Mouse (Mus musculus): ENCODE results near the gene Pmpcb.
"Not testable (repeated sequence)": the region's sequence is repeated elsewhere in the genome, so short reads cannot be mapped to it uniquely, and the experiment has no call there.

The Pmpcb gene

DNA sequence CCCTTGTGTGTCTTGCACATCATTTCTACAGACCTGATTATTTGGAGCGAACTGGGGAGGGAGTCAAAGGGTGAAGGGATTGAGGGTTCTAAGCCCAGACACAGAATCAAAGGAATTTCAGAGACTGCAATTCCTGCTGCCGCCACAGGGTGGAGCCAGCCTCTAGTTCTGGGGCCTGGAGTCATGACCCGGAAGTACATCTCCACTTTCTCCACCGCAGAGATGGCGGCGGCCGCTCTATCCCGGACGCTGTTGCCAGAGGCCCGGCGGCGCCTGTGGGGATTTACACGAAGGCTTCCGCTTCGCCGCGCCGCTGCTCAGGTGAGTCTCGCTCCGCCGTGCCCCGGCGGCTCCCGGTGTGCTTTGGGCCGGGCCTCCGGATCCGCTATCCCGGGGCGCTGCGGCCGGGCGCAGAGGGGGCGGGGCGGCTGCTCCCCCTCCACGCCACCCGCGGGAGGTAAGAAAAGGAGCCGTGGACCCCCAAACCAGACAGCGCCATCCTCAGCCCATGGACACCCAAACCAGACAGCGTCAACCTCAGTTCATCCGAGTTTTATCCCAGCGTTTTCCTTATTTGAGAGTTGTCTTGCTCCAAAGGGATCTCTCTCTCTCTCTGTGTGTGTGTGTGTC, at the start of gene Pmpcb:
TSS of gene Pmpcb (plus strand) at position 186 of the 630 bp plus-strand sequence.
- peak; percentile 78 to 80 for DNase-seq

DNA sequence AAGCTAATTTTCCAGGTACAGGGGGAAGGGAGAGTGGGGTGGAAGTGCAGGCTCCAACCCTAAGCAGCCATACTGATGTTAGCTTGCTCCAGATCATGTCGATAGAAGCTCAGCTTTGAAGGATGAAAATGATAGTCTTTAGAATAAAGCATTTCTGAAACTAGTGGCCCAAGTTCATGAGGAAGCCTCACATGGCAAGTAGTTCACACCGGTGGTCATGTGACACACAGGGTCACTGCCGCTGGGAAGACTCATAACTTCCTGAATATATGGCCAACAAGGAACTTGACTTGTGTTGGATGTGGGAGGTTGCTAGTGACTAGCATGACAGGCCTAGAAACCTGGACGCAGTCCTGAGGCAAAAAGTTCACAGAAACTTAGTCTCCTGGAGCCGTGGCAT, 44.7 kb upstream of the Pmpcb start:
- no peak for DNase-seq

DNA sequence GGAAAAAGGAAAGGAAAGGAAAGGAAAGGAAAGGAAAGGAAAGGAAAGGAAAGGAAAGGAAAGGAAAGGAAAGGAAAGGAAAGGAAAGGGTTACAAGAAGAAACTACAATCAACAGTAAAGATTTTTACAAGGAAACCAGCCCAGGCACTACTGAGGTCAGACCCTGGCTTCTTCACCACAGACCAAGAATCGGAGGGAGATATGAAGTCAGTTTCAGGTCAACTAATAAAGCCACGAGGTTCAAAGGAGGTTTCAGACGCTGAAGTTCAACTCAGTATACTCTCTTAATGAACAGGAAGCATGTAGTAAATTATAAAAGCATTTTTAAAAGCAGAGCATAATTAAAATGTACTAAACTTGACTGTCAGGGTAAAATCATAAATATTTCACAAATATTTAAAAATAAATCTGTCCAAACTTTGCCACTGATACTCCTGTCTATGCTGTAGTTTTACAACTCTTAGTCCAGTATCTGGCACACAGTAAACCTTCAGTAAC, 43.5 kb upstream of the Pmpcb start:
- DNase-seq = no peak

DNA sequence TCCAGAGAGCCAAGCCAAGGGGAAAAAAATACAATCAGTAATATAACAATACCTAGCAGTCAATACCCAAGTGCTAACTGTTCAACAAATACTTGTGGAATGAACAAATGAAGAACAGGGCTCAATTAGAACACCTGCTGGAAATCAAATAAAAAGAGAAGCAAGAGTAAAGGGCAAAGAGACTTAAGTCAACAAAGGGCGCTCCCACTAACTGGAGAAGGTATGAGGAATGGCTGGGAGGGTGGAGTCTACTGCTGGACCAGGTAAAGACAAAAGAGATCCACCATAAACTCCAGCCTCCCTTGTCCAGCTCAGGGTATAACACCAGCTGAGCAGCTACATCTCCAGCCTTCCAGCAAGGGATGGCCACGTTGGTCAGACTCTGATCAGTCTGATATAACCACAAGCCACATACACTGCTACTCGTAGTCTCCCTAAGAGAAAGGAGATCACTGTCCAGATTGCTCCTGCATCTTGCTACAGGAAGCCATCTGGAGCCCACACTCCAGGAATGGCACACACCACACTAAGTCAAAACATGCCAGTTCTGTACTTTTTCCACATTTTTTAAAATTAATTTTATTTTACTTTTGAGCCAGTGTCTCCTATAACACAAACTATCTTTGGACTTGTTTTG, 42.0 kb upstream of the Pmpcb start:
- no peak for DNase-seq

DNA sequence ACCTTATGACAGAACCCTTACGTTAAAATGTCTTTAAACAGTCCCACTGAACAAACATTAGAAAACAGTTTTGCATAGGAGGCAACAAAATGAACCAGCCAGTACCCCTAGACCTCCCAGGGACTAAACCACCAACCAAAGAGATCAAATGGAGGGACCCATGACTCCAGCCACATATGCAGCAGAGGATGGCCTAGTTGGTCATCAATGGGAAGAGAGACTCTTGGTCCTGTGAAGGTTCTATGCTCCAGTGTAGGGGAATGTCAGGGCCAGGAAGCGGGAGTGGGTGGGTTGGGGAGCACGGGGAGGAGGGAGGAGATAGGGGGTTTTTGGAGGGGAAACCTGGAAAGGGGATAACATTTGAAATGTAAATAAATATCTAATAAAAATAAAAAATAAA, 37.4 kb upstream of the Pmpcb start:
- DNase-seq = not testable (repeated sequence)

DNA sequence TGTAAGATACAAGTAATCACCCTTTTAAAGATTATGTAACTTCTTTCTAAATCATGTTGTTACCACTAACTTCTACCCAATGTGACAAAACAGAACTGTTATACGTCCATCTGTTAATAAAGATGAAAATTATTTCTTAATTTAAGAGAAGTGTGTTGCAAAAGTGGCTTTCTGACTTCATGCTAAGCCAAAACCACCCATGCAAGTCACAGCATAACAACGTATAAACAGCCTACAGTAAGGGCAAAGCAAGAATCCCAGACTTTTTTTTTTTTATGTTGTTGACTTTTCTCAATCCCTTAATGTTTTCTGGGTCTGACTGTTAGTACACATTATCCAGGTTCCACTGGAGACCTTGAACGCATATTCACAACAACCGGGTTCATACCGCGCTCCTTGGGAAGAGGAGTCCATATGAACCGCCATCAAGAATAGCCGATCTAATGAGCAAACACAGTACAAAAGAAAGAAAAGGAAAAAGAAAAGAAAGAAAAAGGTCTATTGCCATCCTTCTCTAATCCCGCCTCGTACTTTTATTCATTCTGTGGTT, 36.6 kb upstream of the Pmpcb start:
- no peak for DNase-seq

DNA sequence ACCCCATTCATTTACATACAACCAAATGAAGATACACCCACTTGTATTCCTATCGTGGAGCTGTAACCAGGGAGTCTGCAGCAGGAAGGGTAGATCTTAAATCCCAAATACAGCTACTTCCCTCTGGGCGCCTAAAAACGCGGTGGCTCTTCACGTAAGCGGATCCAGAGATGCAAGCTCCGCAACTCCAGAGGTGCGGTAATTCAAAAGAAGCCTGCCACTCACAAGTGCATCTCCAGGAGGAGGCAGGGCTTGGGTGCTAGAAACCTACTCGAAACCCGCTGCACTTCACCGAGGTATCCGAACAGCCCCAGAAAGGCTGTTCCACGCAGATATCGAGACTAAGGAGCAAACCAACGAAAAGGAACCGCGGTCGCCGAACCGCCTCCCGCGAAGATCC, 36.0 kb upstream of the Pmpcb start:
- DNase-seq = no peak

DNA sequence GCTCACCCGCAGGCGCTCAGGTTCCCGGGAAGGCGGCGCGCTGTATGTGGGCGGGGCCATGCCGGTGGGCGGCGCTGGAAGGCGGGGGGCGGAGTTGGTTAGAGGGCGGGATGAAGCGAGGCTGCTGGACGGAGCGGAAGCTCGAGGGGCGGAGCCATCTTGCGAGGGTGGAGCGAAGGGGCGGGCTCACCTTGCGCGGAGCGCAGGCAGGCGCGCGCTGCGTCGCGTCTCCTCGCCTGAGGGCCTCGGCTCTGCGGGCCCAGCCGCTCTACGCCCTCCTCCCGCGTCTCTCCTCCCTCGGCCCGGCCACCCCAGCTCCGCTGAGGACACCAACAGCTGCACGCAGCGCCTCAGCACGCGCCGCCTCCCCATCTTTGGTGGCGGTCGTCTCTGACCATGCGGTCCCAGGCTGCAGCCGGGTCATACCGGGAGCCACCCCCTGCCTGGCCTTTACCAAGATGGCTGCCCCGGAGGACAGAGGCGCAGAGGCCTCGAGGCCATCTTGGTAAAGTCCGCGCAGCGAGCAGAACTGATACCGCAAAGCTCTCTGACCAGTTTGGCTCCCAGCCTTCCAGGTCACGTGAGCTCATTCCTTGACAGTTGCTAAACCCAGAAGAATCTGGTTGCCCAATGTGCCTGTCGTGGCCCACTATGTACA, 35.5 kb upstream of the Pmpcb start, which contains the start of gene Napepld:
TSS of gene Napepld (minus strand) at position 46 of the 658 bp plus-strand sequence.
- peak; percentile 97 for DNase-seq

GRCm38 (mm10) chr5:21702009-21702364, 35.0 kb upstream of the Pmpcb start:
- no peak for DNase-seq

GRCm38 (mm10) chr5:21702873-21703475, 34.0 kb upstream of the Pmpcb start:
- no peak for DNase-seq

GRCm38 (mm10) chr5:21703708-21704107, 33.2 kb upstream of the Pmpcb start:
- DNase-seq = no peak

GRCm38 (mm10) chr5:21706546-21706945, 30.4 kb upstream of the Pmpcb start:
- no peak for DNase-seq

- not testable (repeated sequence) for DNase-seq
These were observed 28.9 kb upstream of the Pmpcb start for GRCm38 (mm10) chr5:21708011-21708410.

- no peak for DNase-seq
These were observed 24.7 kb upstream of the Pmpcb start for GRCm38 (mm10) chr5:21712127-21712715.

- DNase-seq = no peak
These were observed 22.5 kb upstream of the Pmpcb start for GRCm38 (mm10) chr5:21714447-21714846.

DNA sequence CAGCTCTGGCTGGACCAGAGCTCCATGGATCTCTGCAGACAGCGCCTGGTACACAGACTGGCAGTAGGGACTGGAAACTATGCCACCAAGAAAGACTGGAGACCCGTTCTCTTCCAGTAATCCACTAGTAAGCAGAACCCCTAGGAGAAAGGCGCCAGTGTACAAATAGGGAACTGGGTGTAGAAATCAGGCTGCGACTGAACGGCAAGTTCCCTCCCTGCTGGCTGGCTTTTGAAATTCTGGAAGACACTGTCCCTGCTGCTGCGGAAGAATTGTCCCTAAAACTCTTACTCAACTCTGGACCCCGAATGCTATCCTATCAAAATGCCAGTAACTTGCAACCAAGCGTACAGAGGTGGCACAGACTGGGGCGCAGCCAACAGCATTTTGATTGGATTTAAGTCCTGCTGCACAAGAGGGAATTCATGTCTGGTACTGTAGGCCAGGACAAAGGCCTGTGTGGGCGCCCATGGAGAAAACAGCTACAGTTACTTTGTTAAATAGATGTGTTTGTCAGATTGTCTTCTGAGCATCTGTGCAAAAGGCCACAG, 19.7 kb upstream of the Pmpcb start:
- DNase-seq = no peak

- no peak for DNase-seq
These were observed 18.4 kb upstream of the Pmpcb start for GRCm38 (mm10) chr5:21718546-21718945.

DNA sequence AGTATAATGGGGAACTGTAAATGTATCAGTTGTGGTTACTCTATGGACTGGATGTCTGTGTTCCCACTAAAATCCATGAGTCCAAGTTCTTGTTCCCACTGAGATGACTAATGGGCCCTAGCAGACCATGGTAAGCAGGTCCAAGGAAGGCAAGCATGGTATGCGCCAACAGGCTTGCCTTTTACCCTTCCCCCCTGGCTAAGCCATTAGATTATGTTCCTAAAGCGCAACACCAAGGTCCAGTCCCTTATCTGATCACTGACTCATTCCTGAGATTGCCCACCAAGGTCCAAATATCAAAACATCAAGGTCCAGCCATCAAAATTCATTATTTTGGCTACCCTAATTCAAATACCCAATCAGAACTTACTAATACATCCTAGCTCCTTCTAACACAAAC, 17.7 kb upstream of the Pmpcb start:
- no peak for DNase-seq

- DNase-seq = no peak
These were observed 12.5 kb upstream of the Pmpcb start for GRCm38 (mm10) chr5:21724427-21724826.

GRCm38 (mm10) chr5:21724872-21725271, 12.1 kb upstream of the Pmpcb start:
- no peak for DNase-seq

- DNase-seq = no peak
These were observed 7.8 kb upstream of the Pmpcb start for GRCm38 (mm10) chr5:21729107-21729506.

- DNase-seq = no peak
These were observed 4.6 kb upstream of the Pmpcb start for GRCm38 (mm10) chr5:21732177-21732911.
